Mouse (Mus musculus) layer of hippocampus, adult 9-10 months (tissue): ENCODE measurements at regions not wholly inside any gene's neighbourhood (a gene's known extent, or its start where the extent isn't known, plus 50 kb on each side); places are given as distances from the start of the nearest gene placed in this dataset.
A peak's percentile ranks its signal among the peaks of the same experiment; 100 is the strongest.

ENCODE experiments used
- DNase-seq: peaks from one replicate; pipeline ENCODE4 v3.0.0; 2022; ENCODE audit warnings: low spot score

GRCm38 (mm10) chr4:39508866-39509265 lies 58.8 kb downstream of the 1700009N14Rik start:
- no peak for DNase-seq

DNA sequence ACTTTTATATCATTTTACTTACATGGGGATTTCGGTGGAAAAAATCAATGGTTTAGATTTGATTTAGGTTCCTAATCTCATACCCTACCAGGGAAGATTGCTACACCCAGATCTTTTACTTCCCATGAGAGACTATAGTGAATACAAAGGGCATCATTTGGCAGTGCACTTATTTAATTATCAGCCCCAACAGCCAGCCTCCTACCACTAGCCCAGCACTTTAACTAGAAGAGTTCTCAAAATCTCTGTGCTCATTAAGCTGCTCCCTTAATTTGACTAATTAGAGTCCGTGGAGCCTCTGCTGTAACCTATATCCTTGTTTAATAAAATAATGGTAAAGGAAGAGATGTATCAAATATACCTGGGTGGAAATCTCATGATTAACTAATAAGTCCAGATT lies 77.4 kb downstream of the 1700009N14Rik start:
- no peak for DNase-seq

DNA sequence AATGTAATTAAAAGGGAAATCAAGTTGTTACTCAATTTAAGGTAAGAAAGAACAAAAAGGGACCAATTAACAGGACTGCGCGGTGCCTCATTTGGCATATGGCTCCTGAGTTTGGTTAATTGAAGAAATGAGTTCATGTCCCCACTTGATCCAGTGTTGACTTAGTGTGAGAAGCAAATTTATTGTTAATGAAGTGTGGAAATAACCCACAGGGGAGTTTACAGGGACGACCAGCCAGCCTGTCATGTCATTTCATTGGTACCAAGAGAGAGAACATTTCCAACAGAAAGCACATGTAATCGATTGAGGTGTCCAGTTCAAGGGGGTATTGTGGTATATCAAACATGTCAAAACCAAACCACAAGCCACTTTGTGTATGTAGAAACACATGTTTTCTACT lies 78.6 kb downstream of the 1700009N14Rik start:
- DNase-seq = no peak

DNA sequence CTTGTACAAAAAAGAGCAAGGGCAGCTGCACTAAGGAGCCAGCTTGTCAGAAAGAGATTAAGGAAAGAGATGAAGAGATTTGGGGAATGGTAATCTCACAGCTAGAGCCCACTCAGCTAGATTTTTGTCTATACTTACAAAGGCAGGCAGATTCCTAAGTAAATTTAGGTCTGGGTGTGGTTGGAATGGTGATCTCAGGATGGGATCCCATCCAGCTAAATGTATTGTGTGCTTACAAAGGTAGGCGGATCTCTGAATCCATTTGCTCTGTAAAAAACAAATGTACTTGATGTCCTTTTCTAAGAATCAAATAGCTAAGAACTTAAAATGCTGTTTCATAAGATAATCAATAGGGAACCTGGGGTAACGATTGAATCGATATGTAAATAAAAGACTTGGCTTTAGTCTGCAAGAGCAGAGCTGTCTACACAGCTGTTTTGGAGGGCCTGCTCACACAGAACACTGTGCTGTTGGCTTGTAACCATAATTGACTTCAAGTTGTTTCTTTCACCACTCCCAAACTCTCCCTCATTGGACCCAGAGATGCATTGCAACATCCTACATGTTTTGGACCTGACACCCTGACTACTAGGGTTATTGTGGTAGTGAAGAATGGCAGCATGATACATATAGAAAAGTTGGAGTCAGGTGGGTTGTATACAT lies 106.1 kb downstream of the 1700009N14Rik start:
- DNase-seq = no peak

DNA sequence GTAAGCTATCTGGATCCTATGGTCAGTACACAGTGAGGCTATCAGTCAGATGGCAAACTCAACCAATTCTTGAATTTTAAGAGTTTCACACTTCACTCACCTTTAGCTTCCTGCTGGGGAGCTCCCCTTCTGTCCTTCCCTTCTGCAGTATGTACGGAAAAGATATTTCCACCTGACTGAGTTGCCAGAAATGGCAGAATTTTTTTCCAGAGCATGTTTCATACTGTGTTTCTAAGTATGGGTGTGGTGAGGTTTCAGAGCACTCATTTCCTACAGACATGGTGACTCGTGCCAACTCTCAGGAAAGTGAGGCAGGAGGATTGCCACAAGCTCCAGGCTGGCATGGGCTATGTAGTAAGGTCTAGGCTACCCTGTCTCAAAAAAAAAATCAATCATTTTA lies 147.3 kb downstream of the 1700009N14Rik start:
- DNase-seq = no peak

DNA sequence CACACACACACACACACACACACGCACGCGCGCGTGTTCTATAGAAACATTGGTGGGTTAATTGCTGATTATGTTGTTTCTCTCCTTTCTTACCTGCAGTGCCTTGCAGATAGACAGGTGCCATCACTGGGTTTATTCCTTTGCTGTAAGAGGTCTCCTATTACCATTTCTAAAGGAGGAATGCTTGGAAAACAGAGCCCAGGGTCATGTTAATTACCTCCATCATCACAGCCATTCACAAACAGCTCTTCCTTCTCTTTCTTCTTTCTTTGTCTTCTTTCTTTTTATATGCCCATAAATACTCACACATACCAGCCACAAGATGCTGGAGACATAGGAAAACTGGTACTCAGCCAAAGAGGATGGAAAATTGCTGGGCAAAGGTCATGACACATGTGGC lies 155.0 kb downstream of the 1700009N14Rik start:
- DNase-seq = no peak

DNA sequence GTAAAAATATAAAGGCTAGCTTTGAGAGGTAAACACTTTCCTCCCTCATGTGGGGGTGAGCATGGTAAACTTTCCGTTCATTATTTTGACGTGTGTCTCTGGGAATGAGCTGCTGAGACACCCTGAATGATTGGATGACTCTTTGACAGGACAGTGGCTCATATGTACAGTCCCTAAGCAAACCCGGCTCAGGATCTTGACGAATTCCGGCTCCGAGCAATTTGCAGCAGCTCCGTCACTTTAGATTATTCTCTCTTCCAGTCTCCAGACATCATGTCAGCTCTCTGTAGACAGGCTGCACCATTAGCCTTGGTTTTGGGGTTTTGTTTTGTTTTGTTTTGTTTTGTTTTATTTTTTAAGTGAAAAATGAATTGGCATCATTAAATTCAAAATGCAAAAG lies 194.0 kb downstream of the 1700009N14Rik start:
- no peak for DNase-seq

DNA sequence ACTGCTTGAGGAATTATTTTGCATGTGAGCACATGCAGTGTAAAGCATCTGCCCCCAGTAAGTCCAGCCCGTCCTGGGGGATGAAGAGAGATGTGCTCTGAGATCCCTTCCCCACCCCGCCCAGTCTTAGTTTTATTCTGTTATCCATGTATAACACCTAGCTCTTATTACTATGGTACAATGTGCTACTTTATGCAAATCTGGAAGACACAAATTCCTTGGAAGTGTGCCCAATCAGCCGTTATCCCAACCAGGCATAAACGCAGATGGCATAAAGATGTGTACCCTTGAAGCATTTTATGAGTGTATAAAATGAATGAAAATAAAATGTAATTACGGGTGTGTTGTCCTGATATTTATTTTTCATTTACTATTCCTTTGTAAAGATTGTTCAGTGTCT lies 194.8 kb downstream of the 1700009N14Rik start:
- peak; percentile 15 for DNase-seq

GRCm38 (mm10) chr4:39660538-39660937 lies 210.4 kb downstream of the 1700009N14Rik start:
- DNase-seq = no peak

DNA sequence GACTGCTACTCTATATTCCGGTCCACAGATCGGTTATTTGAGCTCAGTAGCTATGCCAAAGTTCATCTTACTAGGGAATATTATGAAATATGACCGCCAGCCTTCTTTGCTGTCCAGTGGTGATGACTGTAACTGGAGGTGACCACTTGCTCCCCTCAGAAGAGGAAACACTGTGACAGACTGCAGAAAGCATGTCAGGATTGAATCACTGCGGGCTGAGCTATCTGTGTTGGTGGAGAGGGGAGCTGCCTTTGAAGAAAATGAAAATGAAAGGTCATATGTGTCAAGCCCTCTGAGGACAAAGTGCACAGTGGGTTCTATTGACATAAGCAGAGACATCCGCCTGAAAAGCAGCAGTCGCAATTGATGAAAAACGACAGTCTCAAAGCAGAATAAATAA lies 222.5 kb downstream of the 1700009N14Rik start:
- DNase-seq = no peak

DNA sequence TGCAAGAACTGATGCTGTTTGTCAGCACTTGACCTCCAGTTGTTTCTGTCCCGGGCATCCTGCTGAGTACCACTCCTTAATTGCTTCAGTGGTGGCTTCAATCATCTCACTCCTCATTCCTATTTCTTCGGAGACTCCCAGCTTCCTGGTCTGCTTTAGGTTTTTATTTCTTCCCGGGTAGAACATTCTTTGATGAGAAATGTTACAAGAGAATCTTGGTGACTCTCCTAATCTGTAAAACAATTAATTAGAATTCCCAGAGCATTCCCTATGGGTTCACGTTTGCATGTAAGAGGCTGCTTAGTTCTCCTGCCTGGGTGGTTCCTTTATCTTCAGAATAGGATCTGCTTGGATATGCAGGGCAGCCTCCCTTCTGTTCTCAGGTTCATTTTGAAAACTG lies 245.1 kb downstream of the 1700009N14Rik start:
- DNase-seq = no peak

DNA sequence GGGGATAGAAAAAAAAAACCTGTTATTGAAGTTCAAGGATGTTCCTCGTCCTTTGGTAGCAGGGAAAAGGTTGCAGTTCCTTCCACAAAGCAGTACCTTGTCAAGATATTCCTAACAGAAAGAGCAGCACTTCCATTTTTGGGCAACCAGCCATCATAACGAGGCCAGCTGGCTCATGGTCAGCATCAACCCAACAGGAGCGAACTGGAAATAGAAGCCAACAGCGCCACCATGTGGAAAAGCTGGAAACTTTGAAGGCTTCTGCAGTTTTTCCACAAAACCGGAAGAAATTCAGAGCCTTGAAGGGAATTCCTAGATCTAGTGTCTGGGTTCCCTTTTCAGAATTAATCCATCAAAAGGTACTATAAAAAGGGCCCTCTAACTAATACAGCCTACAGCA lies 247.5 kb downstream of the 1700009N14Rik start:
- peak; percentile 63 for DNase-seq

GRCm38 (mm10) chr4:39699347-39699746 lies 249.3 kb downstream of the 1700009N14Rik start:
- no peak for DNase-seq

DNA sequence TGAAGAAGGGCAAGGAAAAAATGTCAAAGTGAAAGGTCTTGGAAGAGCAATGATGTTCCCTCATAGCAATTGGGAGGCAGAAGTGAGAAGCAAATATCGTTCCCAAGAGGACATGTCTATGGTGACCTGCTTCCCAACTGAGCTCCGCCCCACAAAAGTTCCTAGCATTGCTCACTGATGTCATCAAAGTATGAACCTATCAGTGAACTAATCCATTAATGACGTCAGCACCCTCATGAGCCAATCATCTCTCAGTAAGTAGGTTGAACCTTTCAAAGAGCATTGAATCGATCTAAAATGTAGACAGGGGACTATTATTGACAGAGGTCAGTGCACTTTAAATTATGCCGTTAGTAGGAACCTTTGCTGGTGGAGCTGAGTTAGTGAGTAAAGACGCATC lies 267.4 kb downstream of the 1700009N14Rik start:
- DNase-seq = no peak

GRCm38 (mm10) chr4:39718691-39719090 lies 268.6 kb downstream of the 1700009N14Rik start:
- no peak for DNase-seq

GRCm38 (mm10) chr4:39719951-39720350 lies 269.9 kb downstream of the 1700009N14Rik start:
- no peak for DNase-seq

- DNase-seq = no peak
Measured at GRCm38 (mm10) chr4:39721524-39721923, 271.4 kb downstream of the 1700009N14Rik start.

DNA sequence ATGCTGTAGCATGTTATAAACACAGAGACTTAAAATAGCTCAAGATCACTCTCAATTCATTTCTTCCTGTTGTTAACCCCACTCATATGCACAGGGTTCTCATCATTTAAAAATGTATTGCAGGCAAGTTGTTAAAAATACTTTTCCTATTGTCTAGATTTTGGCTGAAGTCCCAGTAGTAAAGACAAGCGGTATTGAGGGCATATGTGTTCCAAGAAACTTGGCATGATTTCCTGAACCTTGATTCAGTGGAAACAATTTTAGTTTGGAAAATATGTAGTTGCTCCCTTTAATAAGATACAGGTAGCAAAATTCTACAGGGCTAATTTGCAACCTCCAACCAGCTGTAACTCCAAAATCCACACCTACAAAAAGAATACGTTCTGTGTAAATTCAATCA lies 315.5 kb downstream of the 1700009N14Rik start:
- DNase-seq = peak; percentile 2

DNA sequence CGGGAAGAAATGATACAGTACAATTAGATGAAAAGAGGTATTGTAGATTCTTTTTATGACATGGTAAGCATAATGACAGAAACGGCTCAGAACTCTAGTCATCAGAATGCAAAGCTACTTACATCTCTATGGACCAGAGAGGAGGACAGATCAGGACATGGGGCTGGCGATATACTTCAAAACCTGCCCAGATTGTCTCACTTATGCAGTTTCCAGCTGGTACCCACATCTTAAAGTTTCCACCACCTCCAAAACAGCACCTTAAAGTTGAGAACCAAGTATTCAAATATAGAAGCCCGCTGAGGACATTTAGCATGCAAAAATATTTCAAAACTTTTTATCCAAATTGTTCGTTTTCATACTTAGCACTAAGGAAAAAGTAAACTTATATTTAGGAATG lies 341.0 kb downstream of the 1700009N14Rik start:
- DNase-seq = no peak

DNA sequence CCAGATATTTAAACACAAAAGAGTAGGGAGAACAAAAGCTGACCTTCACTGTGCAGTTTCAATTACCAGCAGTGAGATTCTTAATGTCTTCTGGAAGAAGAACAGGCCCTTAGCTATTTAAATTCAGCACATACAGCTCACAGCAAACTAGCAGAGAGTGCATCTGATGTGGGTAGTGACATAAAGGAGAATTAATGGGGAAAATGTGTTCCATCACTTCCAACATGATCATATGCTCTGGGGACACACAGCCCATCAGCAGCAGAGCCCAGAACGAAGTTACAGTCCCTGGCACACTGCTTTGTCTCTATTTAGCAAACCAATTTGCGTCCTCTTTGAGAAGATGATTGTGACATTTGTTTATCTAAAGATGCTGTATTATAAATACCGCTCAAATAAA lies 332.9 kb upstream of the Aco1 start:
- no peak for DNase-seq

DNA sequence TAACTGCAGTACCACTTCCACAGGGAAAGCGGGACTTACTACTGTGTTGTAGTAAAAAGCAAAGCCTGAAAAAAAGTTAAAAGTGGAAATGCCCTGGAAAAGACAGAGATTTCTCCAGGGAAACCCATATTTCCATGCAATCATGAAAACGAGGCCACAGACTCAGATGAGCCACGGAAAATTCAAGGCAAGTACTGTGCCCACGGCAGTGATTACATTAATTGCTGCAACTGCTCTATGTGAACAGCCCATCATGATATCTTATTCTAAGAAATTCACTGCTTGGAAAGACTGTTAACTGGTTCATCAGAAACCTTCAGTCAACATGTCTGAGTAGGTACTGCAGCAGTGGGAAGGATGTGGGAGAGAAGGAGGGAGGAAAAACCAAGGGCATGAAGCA lies 330.1 kb upstream of the Aco1 start:
- no peak for DNase-seq

DNA sequence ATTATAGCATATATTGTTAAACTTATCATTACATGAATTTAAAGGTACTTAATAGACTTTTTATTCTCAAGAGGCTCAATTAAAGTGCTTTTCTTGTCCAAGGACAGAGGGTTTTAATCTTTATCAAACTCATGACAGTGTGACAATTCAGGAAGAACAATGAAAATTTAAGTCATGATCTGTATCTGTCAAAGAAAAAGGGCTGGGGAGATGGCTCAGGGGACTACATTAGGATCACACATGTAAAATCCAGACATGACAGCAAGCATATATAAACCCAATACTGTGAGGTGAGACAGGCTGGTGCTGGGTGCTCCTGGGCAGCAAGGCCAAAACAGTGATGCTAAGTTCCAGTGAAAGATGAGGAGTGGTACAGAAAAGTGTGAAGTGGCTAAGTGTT lies 327.3 kb upstream of the Aco1 start:
- DNase-seq = no peak

- DNase-seq = no peak
Measured at GRCm38 (mm10) chr4:39817675-39818074, 325.2 kb upstream of the Aco1 start.

DNA sequence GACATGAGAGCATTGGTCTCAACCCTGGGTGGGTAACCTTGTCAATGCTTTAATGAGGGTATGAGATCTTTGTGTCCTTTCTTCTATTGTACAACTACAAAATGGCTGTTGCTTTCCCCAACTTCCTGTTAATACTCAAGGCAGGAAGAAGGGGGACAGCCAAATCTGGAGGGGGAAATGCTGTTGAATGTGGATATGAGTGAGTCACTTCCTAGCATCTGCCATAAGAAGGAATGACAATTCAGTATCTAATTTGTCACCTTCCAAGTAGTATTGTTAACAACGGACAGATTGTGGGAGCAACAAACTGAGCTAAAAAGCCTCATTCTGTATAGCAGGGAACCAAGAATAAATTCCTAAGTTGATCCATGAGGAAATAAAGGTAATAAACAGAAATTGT lies 309.2 kb upstream of the Aco1 start:
- no peak for DNase-seq
